Mouse (Mus musculus): ENCODE measurements around the gene Rasd1.

The Rasd1 gene

DNA sequence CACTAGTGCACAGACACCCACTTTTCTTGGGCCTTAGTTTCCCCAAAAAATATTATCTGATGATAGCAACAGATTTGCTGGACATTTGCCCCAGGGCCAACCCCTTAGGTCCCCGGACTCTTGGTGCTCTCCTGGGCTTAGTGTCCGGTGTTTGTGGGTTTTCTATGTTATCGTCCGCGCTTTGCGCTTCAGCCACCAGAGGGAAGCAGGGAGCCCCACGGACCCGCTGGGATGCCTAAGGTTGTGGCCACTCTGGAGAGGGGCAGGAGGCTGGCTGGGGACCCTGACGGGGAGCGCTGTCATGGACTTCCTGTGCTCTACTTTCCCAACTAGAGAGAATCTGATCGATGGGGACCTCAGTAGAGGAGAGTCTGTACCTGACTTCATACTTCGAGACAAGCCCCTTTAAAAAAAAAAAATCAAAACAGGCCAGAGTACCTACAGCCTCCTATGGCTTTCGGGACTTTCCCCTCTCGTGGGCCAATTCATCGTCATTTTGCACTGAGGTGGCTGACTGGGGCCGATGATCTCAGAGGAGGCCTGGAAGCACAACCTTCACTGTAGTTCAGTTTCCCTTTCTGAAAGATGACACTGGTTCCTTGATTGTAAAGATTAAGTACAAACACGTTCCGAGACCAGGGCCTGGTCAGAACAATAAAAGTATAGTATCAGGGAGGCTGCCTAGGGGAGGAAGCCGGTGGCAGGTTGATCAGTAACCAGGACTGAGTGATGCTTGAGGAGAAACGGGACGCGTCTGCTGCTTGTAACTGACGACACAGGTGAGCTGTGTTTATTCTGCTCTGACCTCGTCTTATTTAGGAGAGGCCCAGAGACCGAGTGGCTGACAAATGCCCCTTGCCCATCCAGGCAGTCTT lies 720 bp upstream of the Rasd1 start:
- Histone ChIP-seq H3K9me3 (ENCODE audit: low read length) (no peaks in the 10 kb centered on the region), H3K4me3 (replicated peaks; ENCODE audit: low read length) (peak overlapping the region; percentile 79), H3K36me3 (ENCODE audit: insufficient read depth, low read length) (peaks cover 24% of the 10 kb centered on the region), H3K27me3 (ENCODE audit: insufficient read depth, low read length) (peaks cover 42% of the 10 kb centered on the region), H3K4me1 (replicated peaks; ENCODE audit: low read depth, low read length) (peaks cover 57% of the 10 kb centered on the region)
- TF ChIP-seq CTCF (conservative IDR thresholded peaks at IDR 0.05; ENCODE audit: low read length): peak; percentile 67
- no peak for TF ChIP-seq NANOG (IDR thresholded peaks at IDR 0.05; ENCODE audit: borderline replicate concordance, low read length)

DNA sequence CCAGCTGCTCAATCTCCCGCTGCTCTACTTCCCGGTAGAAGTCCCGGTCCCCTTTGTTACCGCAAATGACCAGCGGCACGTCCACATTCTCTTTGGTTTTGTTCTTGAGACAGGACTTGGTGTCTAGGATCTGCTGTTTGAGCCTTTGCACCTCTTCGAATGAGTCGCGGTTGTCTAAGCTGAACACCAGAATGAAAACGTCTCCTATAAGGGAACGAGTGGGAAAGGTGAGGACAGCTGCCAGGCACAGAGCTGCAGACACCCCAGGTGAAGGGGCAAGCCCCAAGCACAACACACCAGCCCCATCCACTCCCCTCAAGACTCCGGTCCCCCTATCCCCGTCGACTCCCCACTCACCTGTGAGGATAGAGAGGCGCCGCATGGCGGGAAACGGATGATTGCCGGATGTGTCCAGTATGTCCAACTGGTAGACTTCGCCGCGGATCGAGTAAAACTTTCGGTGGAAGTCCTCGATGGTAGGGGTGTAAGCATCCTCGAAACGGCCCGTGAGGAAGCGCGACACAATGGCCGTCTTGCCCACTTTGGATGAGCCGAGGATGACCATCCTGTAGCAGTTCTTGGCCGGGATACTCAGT lies 483 bp downstream of the Rasd1 start:
- Histone ChIP-seq H3K27me3 (ENCODE audit: insufficient read depth, low read length) (peaks cover 42% of the 10 kb centered on the region), H3K36me3 (ENCODE audit: insufficient read depth, low read length) (peaks cover 33% of the 10 kb centered on the region), H3K4me1 (replicated peaks; ENCODE audit: low read depth, low read length) (peaks cover 63% of the 10 kb centered on the region), H3K9me3 (ENCODE audit: low read length) (no peaks in the 10 kb centered on the region), H3K4me3 (replicated peaks; ENCODE audit: low read length) (peak overlapping the region; percentile 79)
- TF ChIP-seq POU5F1 (IDR thresholded peaks at IDR 0.05; ENCODE audit: borderline replicate concordance, low read length) (no peak), CTCF (conservative IDR thresholded peaks at IDR 0.05; ENCODE audit: low read length) (no peak)

GRCm38 (mm10) chr11:59963364-59964162 lies 1.2 kb downstream of the Rasd1 start:
- H3K4me1 ChIP-seq (replicated peaks; ENCODE audit: low read depth, low read length): peaks cover 70% of the 10 kb centered on the region
- no peaks in the 10 kb centered on the region for H3K9me3 ChIP-seq (ENCODE audit: low read length)
- TF ChIP-seq POU5F1 (IDR thresholded peaks at IDR 0.05; ENCODE audit: borderline replicate concordance, low read length) (no peak), CTCF (conservative IDR thresholded peaks at IDR 0.05; ENCODE audit: low read length) (no peak), NANOG (IDR thresholded peaks at IDR 0.05; ENCODE audit: borderline replicate concordance, low read length) (no peak)
- peaks cover 42% of the 10 kb centered on the region for H3K27me3 ChIP-seq (ENCODE audit: insufficient read depth, low read length)
- H3K36me3 ChIP-seq (ENCODE audit: insufficient read depth, low read length): peaks cover 37% of the 10 kb centered on the region
- peak overlapping the region; percentile 79 for H3K4me3 ChIP-seq (replicated peaks; ENCODE audit: low read length)

GRCm38 (mm10) chr11:59962590-59962989 lies 2.2 kb downstream of the Rasd1 start:
- peaks cover 75% of the 10 kb centered on the region for H3K4me1 ChIP-seq (replicated peaks; ENCODE audit: low read depth, low read length)
- no peaks in the 10 kb centered on the region for H3K9me3 ChIP-seq (ENCODE audit: low read length)
- peaks cover 43% of the 10 kb centered on the region for H3K36me3 ChIP-seq (ENCODE audit: insufficient read depth, low read length)
- no peak overlapping the region for H3K4me3 ChIP-seq (replicated peaks; ENCODE audit: low read length)
- no peak for TF ChIP-seq POU5F1 (IDR thresholded peaks at IDR 0.05; ENCODE audit: borderline replicate concordance, low read length)
- TF ChIP-seq CTCF (conservative IDR thresholded peaks at IDR 0.05; ENCODE audit: low read length): no peak
- no peak for TF ChIP-seq NANOG (IDR thresholded peaks at IDR 0.05; ENCODE audit: borderline replicate concordance, low read length)
- peaks cover 38% of the 10 kb centered on the region for H3K27me3 ChIP-seq (ENCODE audit: insufficient read depth, low read length)

- peaks cover 31% of the 10 kb centered on the region for H3K27me3 ChIP-seq (ENCODE audit: insufficient read depth, low read length)
- H3K4me3 ChIP-seq (replicated peaks; ENCODE audit: low read length): no peak overlapping the region
- TF ChIP-seq CTCF (conservative IDR thresholded peaks at IDR 0.05; ENCODE audit: low read length): no peak
- TF ChIP-seq NANOG (IDR thresholded peaks at IDR 0.05; ENCODE audit: borderline replicate concordance, low read length): no peak
- no peak for TF ChIP-seq POU5F1 (IDR thresholded peaks at IDR 0.05; ENCODE audit: borderline replicate concordance, low read length)
- no peaks in the 10 kb centered on the region for H3K9me3 ChIP-seq (ENCODE audit: low read length)
- H3K36me3 ChIP-seq (ENCODE audit: insufficient read depth, low read length): peaks cover 52% of the 10 kb centered on the region
- peaks cover 87% of the 10 kb centered on the region for H3K4me1 ChIP-seq (replicated peaks; ENCODE audit: low read depth, low read length)
Observed at GRCm38 (mm10) chr11:59961338-59961875, 3.3 kb downstream of the Rasd1 start.

DNA sequence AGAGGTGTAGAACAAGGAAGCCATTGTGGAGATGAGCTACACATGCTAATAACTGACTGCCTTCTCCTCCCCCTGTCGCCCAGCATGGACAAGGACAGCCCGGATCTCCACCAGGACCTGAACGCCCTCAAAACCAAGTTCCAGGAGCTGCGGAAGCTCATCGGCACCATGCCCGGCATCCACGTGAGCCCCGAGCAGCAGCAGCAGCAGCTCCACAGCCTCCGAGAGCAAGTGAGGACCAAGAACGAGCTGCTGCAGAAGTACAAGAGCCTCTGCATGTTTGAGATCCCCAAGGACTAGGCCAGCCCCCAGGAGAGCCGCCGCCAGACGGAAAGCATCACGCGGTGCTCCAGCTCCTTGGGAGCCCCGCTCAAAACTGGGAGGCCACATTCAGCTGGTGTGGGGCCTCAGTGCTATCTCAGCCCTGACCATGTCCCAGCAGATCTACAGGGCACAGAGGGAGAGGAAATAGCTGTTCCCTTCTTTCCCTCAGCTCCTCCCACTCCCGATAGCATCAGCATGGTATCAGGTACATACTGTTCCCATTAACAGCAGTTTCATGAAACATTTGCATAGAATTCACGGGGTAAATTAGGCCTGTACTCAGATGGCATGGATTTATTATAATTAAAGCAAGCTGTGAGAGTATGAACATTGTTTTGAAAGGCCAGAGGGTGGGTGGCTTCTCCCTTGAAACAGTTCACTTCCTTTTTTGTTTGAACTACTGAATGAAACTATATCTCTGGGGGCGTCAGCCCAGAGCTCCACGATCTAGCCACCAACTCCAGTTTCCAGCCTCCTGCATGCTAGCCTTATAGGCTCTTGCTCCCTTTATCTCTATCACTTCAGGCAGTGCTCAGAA lies 4.0 kb downstream of the Rasd1 start:
- H3K36me3 ChIP-seq (ENCODE audit: insufficient read depth, low read length): peaks cover 56% of the 10 kb centered on the region
- H3K4me1 ChIP-seq (replicated peaks; ENCODE audit: low read depth, low read length): peaks cover 91% of the 10 kb centered on the region
- peaks cover 24% of the 10 kb centered on the region for H3K27me3 ChIP-seq (ENCODE audit: insufficient read depth, low read length)
- no peaks in the 10 kb centered on the region for H3K9me3 ChIP-seq (ENCODE audit: low read length)
- TF ChIP-seq NANOG (IDR thresholded peaks at IDR 0.05; ENCODE audit: borderline replicate concordance, low read length) (no peak), POU5F1 (IDR thresholded peaks at IDR 0.05; ENCODE audit: borderline replicate concordance, low read length) (no peak), CTCF (conservative IDR thresholded peaks at IDR 0.05; ENCODE audit: low read length) (no peak)
- H3K4me3 ChIP-seq (replicated peaks; ENCODE audit: low read length): no peak overlapping the region

- no peak for TF ChIP-seq CTCF (conservative IDR thresholded peaks at IDR 0.05; ENCODE audit: low read length)
- TF ChIP-seq NANOG (IDR thresholded peaks at IDR 0.05; ENCODE audit: borderline replicate concordance, low read length): no peak
- TF ChIP-seq POU5F1 (IDR thresholded peaks at IDR 0.05; ENCODE audit: borderline replicate concordance, low read length): no peak
- Histone ChIP-seq H3K36me3 (ENCODE audit: insufficient read depth, low read length) (peaks cover 68% of the 10 kb centered on the region), H3K9me3 (ENCODE audit: low read length) (no peaks in the 10 kb centered on the region), H3K4me3 (replicated peaks; ENCODE audit: low read length) (no peak overlapping the region), H3K4me1 (replicated peaks; ENCODE audit: low read depth, low read length) (peaks cover 87% of the 10 kb centered on the region), H3K27me3 (ENCODE audit: insufficient read depth, low read length) (peaks cover 13% of the 10 kb centered on the region)
Observed at GRCm38 (mm10) chr11:59959453-59959852, 5.3 kb downstream of the Rasd1 start.
